Mouse (Mus musculus) adrenal gland, postnatal 36 days (tissue): ENCODE measurements around the gene Epb41l1. TPM values are rescaled to one million over a fixed set of nuclear protein-coding genes. Genes with fewer than 3 reads are reported as not detected.
A peak's percentile ranks its signal among the peaks of the same experiment; 100 is the strongest.

Experiments
- DNase-seq, 2 experiments: peaks; one replicate each; pipeline ENCODE4 v3.0.0; 2021; ENCODE audit warnings: mixed read lengths in 1 of 2
- total RNA-seq, 2 experiments: library from RNA; stranded (reverse); gene quantifications; 2 replicates each; pipeline ENCODE4 v1.2.3; 2021

Epb41l1 gene
- total RNA-seq, 2 experiments from 2014 or later = 49.7 to 67.5 TPM

- no peak for DNase-seq
Measured at GRCm38 (mm10) chr2:156533160-156533559, 112.5 kb downstream of the Epb41l1 start.

GRCm38 (mm10) chr2:156538817-156539555 lies 118.3 kb downstream of the Epb41l1 start:
- DNase-seq = no peak

GRCm38 (mm10) chr2:156540991-156541390 lies 120.3 kb downstream of the Epb41l1 start:
- no peak for DNase-seq

GRCm38 (mm10) chr2:156542410-156542809 lies 121.7 kb downstream of the Epb41l1 start:
- no peak for DNase-seq

GRCm38 (mm10) chr2:156543804-156544203 lies 123.1 kb downstream of the Epb41l1 start:
- no peak for DNase-seq

- DNase-seq = peak; percentile 82 to 84
Measured at GRCm38 (mm10) chr2:156547123-156547891, 126.6 kb downstream of the Epb41l1 start, which contains the start of gene Aar2. Aar2 (plus strand) TSS chr2:156547584.

GRCm38 (mm10) chr2:156552421-156552820 lies 131.7 kb downstream of the Epb41l1 start:
- DNase-seq = no peak

GRCm38 (mm10) chr2:156561808-156562207 lies 141.1 kb downstream of the Epb41l1 start:
- no peak for DNase-seq

- DNase-seq = no peak
Measured at GRCm38 (mm10) chr2:156563557-156563956, 142.8 kb downstream of the Epb41l1 start.

- peak; percentile 44 to 49 for DNase-seq
Measured at GRCm38 (mm10) chr2:156566512-156566911, 145.8 kb downstream of the Epb41l1 start.

- peak in 1 of 2 experiments; percentile 38 for DNase-seq
Measured at GRCm38 (mm10) chr2:156568647-156569046, 147.9 kb downstream of the Epb41l1 start.

GRCm38 (mm10) chr2:156569261-156569660 lies 148.6 kb downstream of the Epb41l1 start:
- peak; percentile 61 to 68 for DNase-seq

- no peak for DNase-seq
Measured at GRCm38 (mm10) chr2:156571521-156571920, 150.8 kb downstream of the Epb41l1 start.

GRCm38 (mm10) chr2:156576850-156577587 lies 156.3 kb downstream of the Epb41l1 start:
- no peak for DNase-seq

GRCm38 (mm10) chr2:156580507-156580906 lies 159.8 kb downstream of the Epb41l1 start:
- DNase-seq = no peak

GRCm38 (mm10) chr2:156581244-156581643 lies 160.5 kb downstream of the Epb41l1 start:
- DNase-seq = peak; percentile 42 to 58

- DNase-seq = no peak
Measured at GRCm38 (mm10) chr2:156582887-156583286, 162.2 kb downstream of the Epb41l1 start.

- peak; percentile 37 to 51 for DNase-seq
Measured at GRCm38 (mm10) chr2:156584154-156584796, 163.6 kb downstream of the Epb41l1 start.

GRCm38 (mm10) chr2:156584797-156585471 lies 164.2 kb downstream of the Epb41l1 start:
- no peak for DNase-seq

- DNase-seq = no peak
Measured at GRCm38 (mm10) chr2:156589481-156589880, 168.8 kb downstream of the Epb41l1 start.
